Mouse (Mus musculus): ENCODE results near the gene Gm3029.
"Not testable (repeated sequence)": the region's sequence is repeated elsewhere in the genome, so short reads cannot be mapped to it uniquely, and the experiment has no call there.

Gm3029 gene

GRCm38 (mm10) chr14:3931456-3931855, at the start of gene Gm3029:
Gm3029 (plus strand) TSS chr14:3931756.
- not testable (repeated sequence) for DNase-seq (ENCODE audit: low spot score in 2 of 2)

- not testable (repeated sequence) for DNase-seq (ENCODE audit: low spot score in 2 of 2)
Measured at GRCm38 (mm10) chr14:3883872-3884271, 47.7 kb upstream of the Gm3029 start, which contains the start of gene Gm2916. Gm2916 (plus strand) TSS chr14:3884172.

GRCm38 (mm10) chr14:3963247-3963646, 31.7 kb downstream of the Gm3029 start, which contains the start of gene Gm3095:
Gm3095 (plus strand) TSS chr14:3963547.
- not testable (repeated sequence) for DNase-seq (ENCODE audit: low spot score in 2 of 2)
